ENCODE assay signal across 11 mouse cellular contexts in genomic region chr17:86778147-86778546, GRCm38 (mm10). TPM values are rescaled to one million over a fixed set of nuclear protein-coding genes. Genes with fewer than 3 reads are reported as not detected.
"Had no signal": no experiment of that assay in that cellular context is flagged by ENCODE, and none has a peak within 500 bp of the region (broad histone marks: within the 10 kb centered on the region; RNA-seq: fewer than 3 reads in every experiment).

No protein-coding gene starts in this region.

- H3K4me3 ChIP-seq: kidney, embryonic 15.5 days; limb, embryonic 10.5 days; liver, embryonic 15.5 days; midbrain, embryonic 13.5 days had no signal

- DNase-seq: kidney, adult 2 months; kidney, postnatal 25 days; layer of hippocampus, adult 9-11 months; lung, embryonic 14.5 days; lung, postnatal 36 days; right cerebral cortex, postnatal 14 days had no signal

- H3K36me3 ChIP-seq: kidney, embryonic 15.5 days; limb, embryonic 10.5 days; liver, embryonic 15.5 days; midbrain, embryonic 13.5 days had no signal

- H3K9ac ChIP-seq: kidney, embryonic 15.5 days; liver, embryonic 15.5 days; lung, embryonic 14.5 days; midbrain, embryonic 13.5 days had no signal

- H3K27ac ChIP-seq: kidney, embryonic 15.5 days; limb, embryonic 10.5 days; liver, embryonic 15.5 days; midbrain, embryonic 13.5 days had no signal

- H3K9me3 ChIP-seq: kidney, embryonic 15.5 days; limb, embryonic 10.5 days; liver, embryonic 15.5 days; midbrain, embryonic 13.5 days had no signal

- H3K27me3 ChIP-seq: kidney, embryonic 15.5 days; liver, embryonic 15.5 days; midbrain, embryonic 13.5 days had no signal

RNA-seq across cellular contexts. Expression of gene Epas1, which starts 24.6 kb away (rescaled TPM):
- total RNA-seq: megakaryocyte progenitor cell, adult 5-6 weeks had no signal
